Mouse (Mus musculus) heart, embryonic 14.5 days (tissue): ENCODE data around the gene Tcl1b3. TPM values are rescaled to one million over a fixed set of nuclear protein-coding genes. Genes with fewer than 3 reads are reported as not detected.

Source experiments
- ATAC-seq: fragments of 200-750 bp; cut with Nextera tagmentation; 2 replicates; pipeline ENCODE4 v1.8.0; 2017; ENCODE audit warnings: low read depth, moderate TSS enrichment; ENCODE audit not compliant: insufficient number of reproducible peaks, insufficient read depth, low FRiP score
- H3K27ac ChIP-seq, 2 experiments: fragments of 200-500 bp in 1 of 2; fragments of 300-500 bp in 1 of 2; sonication (generic) in 1 of 2; replicated peaks in 1 of 2; 2 replicates each; pipeline ENCODE4 v1.5.1; 2012 to 2014; ENCODE audit warnings: low read depth in 2 of 2, low read length in 2 of 2, control low read depth in 1 of 2, mild to moderate bottlenecking in 1 of 2, mixed read lengths in 1 of 2; ENCODE audit not compliant: control insufficient read depth in 1 of 2, insufficient read depth in 1 of 2
- H3K27me3 ChIP-seq: fragments of 300-500 bp; sonication (generic); 2 replicates; pipeline ENCODE4 v1.6.1; 2014; ENCODE audit warnings: mild to moderate bottlenecking, low read length, control low read depth; ENCODE audit not compliant: control insufficient read depth, insufficient read depth
- H3K36me3 ChIP-seq: fragments of 300-500 bp; sonication (generic); 2 replicates; pipeline ENCODE4 v1.6.1; 2014; ENCODE audit warnings: mild to moderate bottlenecking, control low read depth, low read length, mixed read lengths; ENCODE audit not compliant: control insufficient read depth, insufficient read depth
- H3K4me1 ChIP-seq, 2 experiments: fragments of 200-500 bp in 1 of 2; fragments of 300-500 bp in 1 of 2; sonication (generic) in 1 of 2; 2 replicates each; pipeline ENCODE4 v1.6.1; 2012 to 2014; ENCODE audit warnings: low read length in 2 of 2, control low read depth in 1 of 2, mixed read lengths in 1 of 2; ENCODE audit not compliant: control insufficient read depth in 2 of 2, insufficient read depth in 2 of 2
- H3K4me2 ChIP-seq: fragments of 300-500 bp; sonication (generic); 2 replicates; pipeline ENCODE4 v1.6.1; 2014; ENCODE audit warnings: mild to moderate bottlenecking, low read length
- H3K4me3 ChIP-seq, 2 experiments: fragments of 200-500 bp in 1 of 2; fragments of 300-500 bp in 1 of 2; sonication (generic) in 1 of 2; 2 replicates each; pipeline ENCODE4 v1.5.1; 2012 to 2014; ENCODE audit warnings: low read length in 2 of 2, mild to moderate bottlenecking in 2 of 2, control low read depth in 1 of 2, low read depth in 1 of 2, moderate library complexity in 1 of 2; ENCODE audit not compliant: control insufficient read depth in 1 of 2, insufficient read depth in 1 of 2
- H3K9ac ChIP-seq: fragments of 300-500 bp; sonication (generic); 2 replicates; pipeline ENCODE4 v1.6.1; 2014; ENCODE audit warnings: mild to moderate bottlenecking, low read length
- H3K9me3 ChIP-seq: fragments of 300-500 bp; sonication (generic); 2 replicates; pipeline ENCODE4 v1.6.1; 2016; ENCODE audit warnings: low read length, control low read depth; ENCODE audit not compliant: control insufficient read depth
- WGBS: fragments of 180-500 bp; shearing (Covaris S2); extraction: QIAGEN DNeasy Blood & Tissue Kit; methylation state at CpG from one replicate; pipeline ENCODE4 v1.1.7; 2014; 5-methylcytosine and 5-hydroxymethylcytosine counted together
- polyA plus RNA-seq: library from polyadenylated mRNA; unstranded; fragments of >200 nt; fragmentation: Nextera tagmentation; extraction: Ambion mirVana; gene quantifications from 2 replicates; pipeline ENCODE4 v1.2.1, GENCODE M21; 2014

The Tcl1b3 gene
- polyA plus RNA-seq, 1 experiment from 2014 or later, result not detected

- H3K36me3 ChIP-seq, result no peaks in the 10 kb centered on the region
- ATAC-seq, result no peak
- H3K9ac ChIP-seq, result no peak overlapping the region
- no peak overlapping the region for H3K4me3 ChIP-seq
- no peaks in the 10 kb centered on the region for H3K4me1 ChIP-seq
- no peak overlapping the region for H3K4me2 ChIP-seq
- no peak overlapping the region for H3K27ac ChIP-seq
- 63% methylated on average over 3 of the region's 3 CpGs for WGBS
- H3K9me3 ChIP-seq, result 0 out of 2 replicates have a peak, but pooled peaks cover under 1% of the 10 kb centered on the region
- H3K27me3 ChIP-seq, result no peaks in the 10 kb centered on the region
These were observed 44.2 kb downstream of the Tcl1b3 start for GRCm38 (mm10) chr12:105235091-105235490.

GRCm38 (mm10) chr12:105239060-105239459 is 48.2 kb downstream of the Tcl1b3 start:
- Histone ChIP-seq H3K9ac (no peak overlapping the region), H3K4me3 (no peak overlapping the region), H3K4me1 (no peaks in the 10 kb centered on the region), H3K27me3 (no peaks in the 10 kb centered on the region; the same call in 1 of the 2 replicates), H3K4me2 (no peak overlapping the region), H3K27ac (no peak overlapping the region), H3K36me3 (no peaks in the 10 kb centered on the region), H3K9me3 (0 out of 2 replicates have a peak, but pooled peaks cover 2% of the 10 kb centered on the region)
- ATAC-seq, result no peak
- 76% methylated on average over 9 of the region's 9 CpGs for WGBS

Other genes starting within 250 kb of the Tcl1b3 start
- 0.75 and 0.93 TPM in 2 replicates for gene Syne3, start 181.2 kb upstream of the Tcl1b3 start, polyA plus RNA-seq
- gene Glrx5, start 158.4 kb upstream of the Tcl1b3 start, polyA plus RNA-seq, result 200 and 208 TPM in 2 replicates
- gene Tcl1b2, start 45.0 kb upstream of the Tcl1b3 start, polyA plus RNA-seq, result not detected in 2 replicates
- not detected in 2 replicates for gene Tcl1b1, start 31.4 kb upstream of the Tcl1b3 start, polyA plus RNA-seq
- gene Tcl1b5, start 14.7 kb upstream of the Tcl1b3 start, polyA plus RNA-seq, result not detected in 2 replicates
- not detected in 2 replicates for gene Tcl1b4, start 10.9 kb downstream of the Tcl1b3 start, polyA plus RNA-seq
- not detected in 2 replicates for gene Tcl1, start 31.8 kb downstream of the Tcl1b3 start, polyA plus RNA-seq
- gene Tunar, start 142.8 kb downstream of the Tcl1b3 start, polyA plus RNA-seq, result not detected in 2 replicates